Mouse (Mus musculus) heart, adult 2 months (tissue): ENCODE results near the gene Nup133.

Experiments used
- CTCF ChIP-seq: fragments of 200-600 bp; IDR thresholded peaks from 2 replicates; pipeline ENCODE4 v1.8.1; 2022; ENCODE audit warnings: antibody characterized with exemption, mild to moderate bottlenecking, moderate library complexity
- POLR2A ChIP-seq: fragments of 200-500 bp; IDR thresholded peaks from 2 replicates; pipeline ENCODE4 v1.6.1; 2011; ENCODE audit warnings: mild to moderate bottlenecking, low read depth, low read length, control low read depth; ENCODE audit not compliant: insufficient read depth

DNA sequence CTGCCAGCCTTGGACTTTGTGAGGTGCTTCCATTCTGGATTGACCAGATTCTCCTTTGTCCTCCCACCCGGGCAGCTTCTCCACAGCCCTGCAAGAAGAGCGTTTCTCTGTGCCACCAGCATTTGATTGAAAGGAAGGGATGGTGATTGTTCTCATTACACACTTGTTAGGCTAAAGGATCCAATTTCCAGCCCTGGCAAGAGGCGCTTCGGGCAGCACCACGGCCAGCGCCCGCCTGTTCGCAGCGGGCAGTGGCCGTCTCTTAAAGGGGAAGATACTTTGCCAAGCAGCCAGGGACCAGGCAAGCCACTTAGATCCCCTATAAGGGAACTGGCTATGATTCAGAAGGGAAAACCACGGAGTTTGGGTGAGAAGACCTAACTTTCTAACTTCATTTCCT is 57.8 kb downstream of the Nup133 start:
- no peak for TF ChIP-seq CTCF
- no peak for TF ChIP-seq POLR2A
